Mouse (Mus musculus): ENCODE measurements at regions not wholly inside any gene's neighbourhood (a gene's known extent, or its start where the extent isn't known, plus 50 kb on each side); places are given as distances from the start of the nearest gene placed in this dataset.

GRCm38 (mm10) chr17:58572885-58573284 is 418.3 kb downstream of the Pdzph1 start:
- TF ChIP-seq CTCF (IDR thresholded peaks at IDR 0.05; ENCODE audit: extremely low read depth, insufficient read depth, low read length) = no peak
- no peak for TF ChIP-seq POLR2A (IDR thresholded peaks at IDR 0.05; ENCODE audit: extremely low read depth, insufficient read depth, low read length)

All from cortical plate, adult 2 months (tissue).